Mouse (Mus musculus): ENCODE results near the gene Prrxl1. TPM values are rescaled to one million over a fixed set of nuclear protein-coding genes. Genes with fewer than 3 reads are reported as not detected.

Prrxl1 gene
- polyA plus RNA-seq, 1 experiment from 2014 or later, result 0.26 TPM

GRCm38 (mm10) chr14:32697774-32698173, 98.6 kb downstream of the Prrxl1 start:
- no peak for TF ChIP-seq CTCF (IDR thresholded peaks at IDR 0.05; ENCODE audit: low read depth)
- 75% methylated on average over 8 of the region's 8 CpGs for WGBS
- Histone ChIP-seq H3K4me2 (replicated peaks; ENCODE audit: low read depth) (no peak overlapping the region), H3K4me1 (replicated peaks; ENCODE audit: control insufficient read depth, insufficient read depth, low read length) (no peaks in the 10 kb centered on the region), H3K9ac (ENCODE audit: low read depth, low read length) (no peak overlapping the region), H3K27me3 (replicated peaks; ENCODE audit: control insufficient read depth, insufficient read depth, low read length) (no peaks in the 10 kb centered on the region), H3K4me3 (ENCODE audit: low read depth, low read length) (no peak overlapping the region), H3K27ac (ENCODE audit: low read depth, low read length) (no peak overlapping the region), H3K9me3 (ENCODE audit: control insufficient read depth) (no peaks in the 10 kb centered on the region), H3K36me3 (ENCODE audit: control insufficient read depth, insufficient read depth) (no peaks in the 10 kb centered on the region)
- no peak for ATAC-seq

- Histone ChIP-seq H3K9me3 (ENCODE audit: control insufficient read depth) (no peaks in the 10 kb centered on the region), H3K9ac (ENCODE audit: low read depth, low read length) (no peak overlapping the region), H3K36me3 (ENCODE audit: control insufficient read depth, insufficient read depth) (no peaks in the 10 kb centered on the region), H3K4me2 (replicated peaks; ENCODE audit: low read depth) (no peak overlapping the region), H3K27me3 (replicated peaks; ENCODE audit: control insufficient read depth, insufficient read depth, low read length) (no peaks in the 10 kb centered on the region), H3K4me1 (replicated peaks; ENCODE audit: control insufficient read depth, insufficient read depth, low read length) (no peaks in the 10 kb centered on the region), H3K27ac (ENCODE audit: low read depth, low read length) (no peak overlapping the region), H3K4me3 (ENCODE audit: low read depth, low read length) (no peak overlapping the region)
- TF ChIP-seq CTCF (IDR thresholded peaks at IDR 0.05; ENCODE audit: low read depth), result no peak
- no peak for ATAC-seq
- 70% methylated on average over 3 of the region's 3 CpGs for WGBS
Measured at GRCm38 (mm10) chr14:32698556-32698955, 99.3 kb downstream of the Prrxl1 start.

Other genes starting within 250 kb of the Prrxl1 start
- 0.14 TPM in 1 of 2 replicates, not detected in the other for gene 1700024G13Rik, start 211.0 kb upstream of the Prrxl1 start, polyA plus RNA-seq (2015; fragmentation: Nextera tagmentation; extraction: Ambion mirVana)
- 5.5 and 5.8 TPM in 2 replicates for gene Slc18a3, start 134.6 kb upstream of the Prrxl1 start, polyA plus RNA-seq (2015; fragmentation: Nextera tagmentation; extraction: Ambion mirVana)
- gene Chat, start 133.4 kb upstream of the Prrxl1 start, polyA plus RNA-seq (2015; fragmentation: Nextera tagmentation; extraction: Ambion mirVana), result 0.52 and 0.64 TPM in 2 replicates
- 7.7 and 8.4 TPM in 2 replicates for gene Ercc6, start 85.9 kb upstream of the Prrxl1 start, polyA plus RNA-seq (2015; fragmentation: Nextera tagmentation; extraction: Ambion mirVana)
- 0.14 and 0.38 TPM in 2 replicates for gene 3425401B19Rik, start 85.9 kb downstream of the Prrxl1 start, polyA plus RNA-seq (2015; fragmentation: Nextera tagmentation; extraction: Ambion mirVana)
- 0.98 and 1.2 TPM in 2 replicates for gene Tmem273, start 186.6 kb downstream of the Prrxl1 start, polyA plus RNA-seq (2015; fragmentation: Nextera tagmentation; extraction: Ambion mirVana)
- not detected in 2 replicates for gene Fam170b, start 234.6 kb downstream of the Prrxl1 start, polyA plus RNA-seq (2015; fragmentation: Nextera tagmentation; extraction: Ambion mirVana)